Mouse (Mus musculus) R1 (cell line): ENCODE results near the gene Gm3839.
"Not testable (repeated sequence)": the region's sequence is repeated elsewhere in the genome, so short reads cannot be mapped to it uniquely, and the experiment has no call there.

Experiments used
- DNase-seq: peaks from one replicate; pipeline ENCODE4 v3.0.0-alpha.2; 2018; ENCODE audit warnings: low read depth, low spot score

The Gm3839 gene

DNA sequence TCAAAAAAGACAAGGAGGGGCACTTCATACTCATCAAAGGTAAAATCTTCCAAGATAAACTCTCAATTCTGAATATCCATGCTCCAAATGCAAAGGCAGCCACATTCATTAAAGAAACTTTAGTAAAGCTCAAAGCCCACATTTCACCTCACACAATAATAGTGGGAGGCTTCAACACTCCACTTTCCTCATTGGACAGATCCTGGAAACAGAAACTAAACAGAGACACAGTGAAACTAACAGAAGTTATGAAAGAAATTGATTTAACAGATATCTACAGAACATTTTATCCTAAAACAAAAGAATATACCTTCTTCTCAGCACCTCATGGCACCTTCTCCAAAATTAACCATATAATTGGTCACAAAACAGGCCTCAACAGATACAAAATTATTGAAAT is at the start of gene Gm3839:
Gene Gm3839, minus strand, starts transcription at position 101 of the 400 bp plus-strand sequence.
- not testable (repeated sequence) for DNase-seq

DNA sequence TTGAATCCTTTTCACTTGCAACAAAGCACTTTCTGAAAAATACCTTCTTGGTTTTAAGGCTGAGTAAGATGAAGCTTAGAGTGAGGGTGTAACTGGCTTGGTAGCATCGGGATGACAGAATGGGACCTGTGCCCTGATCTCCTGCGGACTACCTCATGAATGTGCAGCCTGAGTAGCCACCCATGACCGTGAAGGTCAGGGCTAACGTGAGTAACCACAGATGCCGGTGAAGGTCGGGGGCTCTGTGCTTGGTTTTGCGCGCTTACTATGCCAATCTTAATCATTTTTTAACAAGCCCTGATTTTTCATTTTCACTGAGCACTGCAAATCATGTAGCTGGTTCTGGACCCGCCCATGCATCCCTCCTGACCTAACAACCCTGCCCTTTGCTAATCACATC is 49.1 kb upstream of the Gm3839 start:
- no peak for DNase-seq

DNA sequence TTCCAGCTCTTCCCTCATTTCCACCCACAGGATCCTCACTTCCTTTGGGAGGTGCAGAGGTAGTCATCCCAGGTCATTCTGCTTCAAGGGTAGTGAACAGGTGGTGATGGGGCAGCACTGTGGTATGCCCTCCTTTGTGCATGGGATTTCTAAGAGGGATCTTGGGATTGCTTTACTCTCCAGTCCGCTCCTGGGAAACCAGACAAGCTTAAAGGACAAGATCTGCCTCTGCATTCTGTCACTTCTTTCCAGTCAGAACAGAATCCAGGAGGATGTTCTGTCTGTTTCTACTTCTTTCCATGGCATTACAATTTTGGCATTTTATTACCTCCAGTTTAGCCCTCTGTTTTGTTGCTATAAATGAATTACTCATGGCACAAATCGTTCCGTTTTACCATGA is 21.3 kb upstream of the Gm3839 start:
- no peak for DNase-seq

DNA sequence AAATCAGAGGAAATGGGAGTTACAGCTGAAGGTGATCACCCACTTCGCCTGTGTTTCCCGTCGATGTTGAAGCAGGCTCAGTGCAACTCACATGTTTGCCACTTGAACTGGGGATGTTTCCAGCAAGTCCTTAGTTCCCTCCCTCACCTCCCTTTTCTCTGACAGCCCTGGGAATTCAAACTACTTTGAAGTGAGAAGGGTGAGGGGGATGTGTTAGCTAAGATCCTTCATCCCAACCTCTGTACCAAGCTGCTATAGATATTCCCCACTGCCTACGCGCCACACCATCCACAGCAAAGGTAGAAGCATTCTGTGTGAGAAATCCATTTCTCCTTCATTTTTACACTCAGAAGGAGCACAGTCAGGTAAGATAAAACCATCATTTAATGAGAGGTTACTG is 18.7 kb upstream of the Gm3839 start:
- no peak for DNase-seq

DNA sequence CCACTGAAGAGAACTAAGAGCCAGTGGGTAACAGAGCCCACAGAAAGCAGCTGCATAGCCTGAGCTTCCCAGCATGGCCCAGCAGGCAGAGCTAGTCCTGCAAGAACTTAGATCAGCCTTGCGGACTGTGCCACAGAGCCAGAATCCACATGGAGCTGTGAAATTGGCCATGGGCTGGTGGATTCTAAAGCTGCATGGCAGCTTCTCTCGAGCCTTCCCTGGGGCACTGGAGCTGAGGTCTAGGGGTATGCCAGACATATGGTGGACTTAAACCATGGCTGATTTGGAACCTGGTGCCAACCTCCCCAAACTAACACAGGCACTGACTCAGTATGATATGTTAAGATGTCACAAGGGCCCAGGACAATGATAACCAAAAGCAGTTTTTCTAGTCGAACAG is 10.4 kb downstream of the Gm3839 start:
- no peak for DNase-seq

DNA sequence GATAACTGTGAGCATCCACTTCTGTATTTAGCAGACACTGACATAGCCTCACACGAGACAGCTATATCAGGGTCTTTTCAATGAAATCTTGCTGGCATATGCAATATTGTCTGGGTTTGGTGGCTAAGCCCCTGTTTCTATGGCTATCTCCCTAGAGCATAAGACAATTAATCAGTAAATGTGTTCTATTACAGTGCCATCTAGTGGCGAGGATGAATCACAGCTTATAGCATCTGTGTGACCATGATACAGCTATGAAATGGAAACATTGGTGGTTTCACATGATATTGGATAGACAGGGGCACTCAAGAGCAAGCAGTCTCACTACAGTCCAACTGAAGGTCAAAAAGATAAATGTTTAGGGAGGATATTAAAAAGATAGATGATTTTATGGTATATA is 26.5 kb downstream of the Gm3839 start:
- peak; percentile 24 for DNase-seq

DNA sequence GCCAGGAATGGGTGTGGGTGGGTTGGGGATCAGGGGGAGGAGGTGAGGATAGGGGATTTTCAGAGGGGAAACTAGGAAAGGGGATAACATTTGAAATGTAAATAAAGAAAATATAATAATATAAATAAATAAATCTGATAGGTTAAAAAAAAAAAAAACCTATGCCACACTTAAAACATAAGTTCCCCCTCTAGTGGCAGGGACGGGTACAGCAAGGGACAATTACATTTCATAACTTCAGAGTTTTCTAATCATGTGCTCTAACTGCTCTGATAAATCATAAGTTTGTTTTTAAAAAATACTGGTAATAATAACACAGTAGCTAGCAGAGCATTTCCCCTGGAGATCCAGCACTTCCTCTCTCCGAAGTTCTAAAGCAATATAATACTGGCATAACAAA is 49.4 kb downstream of the Gm3839 start:
- peak; percentile 12 for DNase-seq

DNA sequence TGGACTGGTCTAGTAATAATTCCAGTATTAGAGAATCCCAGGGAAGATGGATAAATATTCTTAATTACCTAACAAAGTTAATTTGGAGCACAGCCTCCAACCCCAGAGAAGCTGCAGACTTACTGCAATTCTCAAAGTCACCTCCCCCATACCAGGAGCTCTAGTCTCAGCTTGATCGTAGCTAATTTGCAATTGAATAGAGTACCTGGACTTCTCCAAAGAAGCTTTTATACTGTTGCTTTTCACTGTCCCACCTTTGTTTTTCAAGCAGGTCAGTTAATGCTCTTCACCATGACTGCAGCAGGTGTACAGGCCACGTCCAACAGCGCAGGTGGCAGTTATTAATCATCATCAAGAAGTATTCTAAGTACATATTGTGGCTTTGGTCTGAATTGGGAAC is 68.6 kb downstream of the Gm3839 start:
- DNase-seq = peak; percentile 83

DNA sequence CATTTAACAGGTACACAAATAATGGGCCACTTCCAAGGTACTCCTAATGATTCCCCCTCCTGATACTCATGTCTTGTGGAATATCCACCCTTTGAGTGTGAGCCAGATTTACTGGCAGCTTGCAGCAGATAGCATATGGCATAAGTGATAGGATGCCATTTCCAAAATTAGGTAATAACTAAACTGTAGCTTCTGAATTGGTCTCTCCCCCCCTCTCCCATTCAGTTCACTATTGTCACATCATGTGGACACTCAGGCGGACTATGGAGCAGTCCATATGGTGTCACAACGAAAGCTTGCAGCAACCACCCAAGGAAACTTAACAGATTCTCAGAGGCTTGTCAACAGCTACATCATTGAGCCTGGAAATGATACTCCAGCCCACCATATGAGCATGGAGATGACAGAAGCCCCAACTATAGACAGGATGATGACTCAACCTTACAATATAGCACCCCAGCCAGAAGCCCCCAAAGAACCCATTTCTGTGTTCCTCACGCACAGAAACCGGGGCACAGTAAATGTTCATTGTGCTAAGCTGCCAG is 99.3 kb downstream of the Gm3839 start:
- DNase-seq = no peak

DNA sequence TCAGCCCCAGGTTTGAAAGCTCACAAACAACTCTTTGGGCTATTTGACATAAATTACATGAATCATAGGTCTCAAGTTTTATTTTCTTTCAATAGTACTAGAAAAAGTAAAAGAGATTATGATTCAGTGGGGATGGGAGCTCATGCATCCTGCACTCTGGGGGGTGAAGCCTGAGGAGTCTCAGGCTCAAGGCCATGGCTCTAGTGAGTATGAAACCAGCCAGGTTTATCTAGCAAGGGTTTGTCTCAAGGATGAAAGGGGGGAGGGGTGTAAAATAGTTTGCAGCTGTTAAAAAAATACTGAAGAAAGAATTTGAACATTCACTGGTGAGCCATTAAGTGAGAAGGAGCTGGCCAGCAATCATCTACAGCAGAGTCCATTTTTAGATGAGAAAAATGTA is 108.5 kb downstream of the Gm3839 start:
- no peak for DNase-seq

DNA sequence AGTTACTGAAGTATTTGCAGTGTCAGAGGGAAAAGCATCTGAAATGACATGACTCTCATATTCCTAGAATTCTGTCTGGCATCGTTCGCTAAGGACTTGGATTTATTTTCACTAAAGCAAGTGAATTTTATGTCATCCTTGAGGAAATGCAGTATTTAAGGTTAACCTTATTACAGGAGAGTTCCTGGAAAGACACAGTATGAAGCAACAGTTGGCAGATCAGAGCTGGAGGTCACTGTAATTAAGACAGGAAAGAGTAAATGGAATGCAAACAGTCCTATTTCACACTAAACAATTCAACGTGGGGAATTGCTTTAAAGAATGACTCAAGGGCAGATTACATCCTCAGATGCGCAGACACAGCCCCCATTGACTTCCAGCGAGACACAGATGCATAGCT is 112.0 kb downstream of the Gm3839 start:
- DNase-seq = peak; percentile 32

DNA sequence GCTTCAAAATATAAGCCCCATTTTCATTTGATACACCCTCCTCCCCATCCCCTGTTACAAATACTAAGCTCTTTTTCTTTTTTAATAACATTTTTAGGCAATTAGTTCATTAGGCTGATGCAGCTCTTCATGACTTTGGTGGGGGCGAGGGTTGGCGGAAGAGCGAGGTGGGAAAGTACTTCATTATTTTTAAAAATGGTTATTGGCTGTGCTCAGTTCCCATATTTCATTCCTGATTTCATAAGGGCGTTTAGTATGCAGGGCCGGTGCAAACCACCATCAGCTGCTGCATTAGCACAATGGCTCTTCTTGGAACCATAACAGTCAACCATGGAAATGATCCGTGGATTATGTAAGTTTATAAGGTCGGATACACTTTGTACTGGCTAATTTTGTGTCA is 124.4 kb downstream of the Gm3839 start:
- DNase-seq = no peak
